Mouse (Mus musculus) kidney, postnatal 0 days (tissue): ENCODE measurements around the gene Lrrc4c. TPM values are rescaled to one million over a fixed set of nuclear protein-coding genes. Genes with fewer than 3 reads are reported as not detected.
A peak's percentile ranks its signal among the peaks of the same experiment; 100 is the strongest.

Source experiments
- ATAC-seq: fragments of 200-750 bp; cut with Nextera tagmentation; replicated peaks from 2 replicates; pipeline ENCODE4 v1.8.0; 2017; ENCODE audit warnings: low read depth, moderate number of reproducible peaks, moderate TSS enrichment, moderate library complexity; ENCODE audit not compliant: low FRiP score
- DNase-seq: peaks from one replicate; pipeline ENCODE4 v3.0.0-alpha.2; 2016; ENCODE audit warnings: low spot score
- H3K27ac ChIP-seq: fragments of 300-500 bp; sonication (generic); 2 replicates; pipeline ENCODE4 v1.5.1; 2014; ENCODE audit warnings: mild to moderate bottlenecking
- H3K27me3 ChIP-seq: fragments of 300-500 bp; sonication (generic); 2 replicates; pipeline ENCODE4 v1.6.1; 2014; ENCODE audit warnings: low read length, mixed read lengths; ENCODE audit not compliant: insufficient read depth
- H3K36me3 ChIP-seq: fragments of 300-500 bp; sonication (generic); 2 replicates; pipeline ENCODE4 v1.6.1; 2014; ENCODE audit warnings: low read length, mixed read lengths; ENCODE audit not compliant: insufficient read depth
- H3K4me1 ChIP-seq: fragments of 300-500 bp; sonication (generic); replicated peaks from 2 replicates; pipeline ENCODE4 v1.6.1; 2014; ENCODE audit warnings: antibody characterized with exemption, low read length, mixed read lengths; ENCODE audit not compliant: insufficient read depth
- H3K4me2 ChIP-seq: fragments of 300-500 bp; sonication (generic); 2 replicates; pipeline ENCODE4 v1.6.1; 2014; ENCODE audit warnings: mild to moderate bottlenecking, low read length, moderate library complexity, mixed read lengths
- H3K4me3 ChIP-seq: fragments of 300-500 bp; sonication (generic); replicated peaks from 2 replicates; pipeline ENCODE4 v1.5.1; 2014; ENCODE audit warnings: low read depth, low read length
- H3K9ac ChIP-seq: fragments of 300-500 bp; sonication (generic); 2 replicates; pipeline ENCODE4 v1.6.1; 2014; ENCODE audit warnings: low read depth, low read length
- H3K9me3 ChIP-seq: fragments of 300-500 bp; sonication (generic); replicated peaks from 2 replicates; pipeline ENCODE4 v1.6.1; 2016; ENCODE audit warnings: low read length, inconsistent platforms, mixed read lengths
- CTCF ChIP-seq: IDR thresholded peaks from 2 replicates; pipeline ENCODE4 v1.5.1; 2016; ENCODE audit warnings: antibody characterized with exemption, low read depth, mild to moderate bottlenecking, moderate library complexity
- WGBS: fragments of 180-500 bp; shearing (Covaris S2); extraction: QIAGEN DNeasy Blood & Tissue Kit; methylation state at CpG from one replicate; pipeline ENCODE4 v1.1.7; 2014; 5-methylcytosine and 5-hydroxymethylcytosine counted together
- polyA plus RNA-seq: library from polyadenylated mRNA; unstranded; fragments of >200 nt; fragmentation: Nextera tagmentation; extraction: Ambion mirVana; gene quantifications from 2 replicates; pipeline ENCODE4 v1.2.1, GENCODE M21; 2015

The Lrrc4c gene
- polyA plus RNA-seq, 1 experiment from 2014 or later: 1.2 TPM

- H3K27me3 ChIP-seq: no peaks in the 10 kb centered on the region
- no peaks in the 10 kb centered on the region for H3K4me1 ChIP-seq
- no peak overlapping the region for H3K27ac ChIP-seq
- H3K9ac ChIP-seq: no peak overlapping the region
- no peak overlapping the region for H3K4me3 ChIP-seq
- 28% methylated on average over 3 of the region's 3 CpGs for WGBS
- no peak for ATAC-seq
- H3K36me3 ChIP-seq: no peaks in the 10 kb centered on the region
- no peak for DNase-seq
- no peaks in the 10 kb centered on the region for H3K9me3 ChIP-seq
- H3K4me2 ChIP-seq: no peak overlapping the region
- no peak for TF ChIP-seq CTCF
Measured at GRCm38 (mm10) chr2:96705004-96705403, 387.0 kb downstream of the Lrrc4c start.

- Histone ChIP-seq H3K9me3 (no peaks in the 10 kb centered on the region), H3K36me3 (no peaks in the 10 kb centered on the region), H3K27ac (no peak overlapping the region), H3K4me2 (no peak overlapping the region), H3K27me3 (no peaks in the 10 kb centered on the region), H3K4me1 (no peaks in the 10 kb centered on the region), H3K4me3 (no peak overlapping the region), H3K9ac (no peak overlapping the region)
- peak; percentile 6 for DNase-seq
- TF ChIP-seq CTCF: peak; percentile 47
- WGBS: 65% methylated on average over 4 of the region's 4 CpGs
- ATAC-seq: no peak
Measured at GRCm38 (mm10) chr2:96707772-96708350, 389.9 kb downstream of the Lrrc4c start.

- Histone ChIP-seq H3K36me3 (no peaks in the 10 kb centered on the region), H3K9me3 (no peaks in the 10 kb centered on the region), H3K4me2 (no peak overlapping the region), H3K4me3 (no peak overlapping the region), H3K27ac (no peak overlapping the region), H3K27me3 (no peaks in the 10 kb centered on the region), H3K4me1 (no peaks in the 10 kb centered on the region), H3K9ac (no peak overlapping the region)
- DNase-seq (no peak), ATAC-seq (no peak)
- no peak for TF ChIP-seq CTCF
- WGBS: 77% methylated on average over 7 of the region's 7 CpGs
Measured at GRCm38 (mm10) chr2:96714561-96714960, 396.6 kb downstream of the Lrrc4c start.

GRCm38 (mm10) chr2:96717353-96717752, 399.4 kb downstream of the Lrrc4c start:
- Histone ChIP-seq H3K36me3 (no peaks in the 10 kb centered on the region), H3K4me3 (no peak overlapping the region), H3K27ac (no peak overlapping the region), H3K4me2 (no peak overlapping the region), H3K27me3 (no peaks in the 10 kb centered on the region), H3K9ac (no peak overlapping the region), H3K9me3 (no peaks in the 10 kb centered on the region), H3K4me1 (no peaks in the 10 kb centered on the region)
- no peak for TF ChIP-seq CTCF
- ATAC-seq (no peak), DNase-seq (no peak)
- WGBS: 76% methylated on average over 2 of the region's 2 CpGs

- Histone ChIP-seq H3K4me2 (no peak overlapping the region), H3K4me1 (no peaks in the 10 kb centered on the region), H3K9ac (no peak overlapping the region), H3K27me3 (no peaks in the 10 kb centered on the region), H3K4me3 (no peak overlapping the region), H3K36me3 (no peaks in the 10 kb centered on the region), H3K27ac (no peak overlapping the region), H3K9me3 (no peaks in the 10 kb centered on the region)
- ATAC-seq (no peak), DNase-seq (no peak)
- TF ChIP-seq CTCF: no peak
Measured at GRCm38 (mm10) chr2:96723395-96723794, 405.4 kb downstream of the Lrrc4c start.

GRCm38 (mm10) chr2:96736081-96736480, 418.1 kb downstream of the Lrrc4c start:
- Histone ChIP-seq H3K9ac (no peak overlapping the region), H3K4me3 (no peak overlapping the region), H3K4me1 (no peaks in the 10 kb centered on the region), H3K9me3 (no peaks in the 10 kb centered on the region), H3K4me2 (no peak overlapping the region), H3K27me3 (no peaks in the 10 kb centered on the region), H3K36me3 (no peaks in the 10 kb centered on the region), H3K27ac (no peak overlapping the region)
- ATAC-seq: no peak
- no peak for TF ChIP-seq CTCF
- DNase-seq: no peak

GRCm38 (mm10) chr2:96755066-96755465, 437.1 kb downstream of the Lrrc4c start:
- H3K9me3 ChIP-seq: no peaks in the 10 kb centered on the region
- H3K9ac ChIP-seq: no peak overlapping the region
- DNase-seq (no peak), ATAC-seq (no peak)
- no peaks in the 10 kb centered on the region for H3K27me3 ChIP-seq
- no peak for TF ChIP-seq CTCF
- no peak overlapping the region for H3K4me2 ChIP-seq
- H3K36me3 ChIP-seq: no peaks in the 10 kb centered on the region
- H3K4me3 ChIP-seq: no peak overlapping the region
- H3K27ac ChIP-seq: no peak overlapping the region
- no peaks in the 10 kb centered on the region for H3K4me1 ChIP-seq
